Mouse (Mus musculus): Measurements from ENCODE around the gene Mpped2.
A peak's percentile ranks its signal among the peaks of the same experiment; 100 is the strongest.

Mpped2 gene

GRCm38 (mm10) chr2:106692783-106693701, at the start of gene Mpped2:
Gene Mpped2, plus strand, starts transcription at chr2:106693269.
- peak; percentile 81 for DNase-seq (ENCODE audit: low spot score)

- DNase-seq (ENCODE audit: low spot score): no peak
Observed at GRCm38 (mm10) chr2:106644782-106645181, 48.3 kb upstream of the Mpped2 start.

- peak; percentile 84 for DNase-seq (ENCODE audit: low spot score)
Observed at GRCm38 (mm10) chr2:106649686-106650570, 43.1 kb upstream of the Mpped2 start.

GRCm38 (mm10) chr2:106652151-106652550, 40.9 kb upstream of the Mpped2 start:
- DNase-seq (ENCODE audit: low spot score): no peak

- DNase-seq (ENCODE audit: low spot score): no peak
Observed at GRCm38 (mm10) chr2:106652741-106653140, 40.3 kb upstream of the Mpped2 start.

- no peak for DNase-seq (ENCODE audit: low spot score)
Observed at GRCm38 (mm10) chr2:106653261-106653660, 39.8 kb upstream of the Mpped2 start.

- DNase-seq (ENCODE audit: low spot score): no peak
Observed at GRCm38 (mm10) chr2:106655271-106655670, 37.8 kb upstream of the Mpped2 start.

GRCm38 (mm10) chr2:106665271-106665670, 27.8 kb upstream of the Mpped2 start:
- no peak for DNase-seq (ENCODE audit: low spot score)

GRCm38 (mm10) chr2:106674319-106674718, 18.8 kb upstream of the Mpped2 start:
- no peak for DNase-seq (ENCODE audit: low spot score)

- DNase-seq (ENCODE audit: low spot score): no peak
Observed at GRCm38 (mm10) chr2:106677449-106677848, 15.6 kb upstream of the Mpped2 start.

- DNase-seq (ENCODE audit: low spot score): no peak
Observed at GRCm38 (mm10) chr2:106679720-106680455, 13.2 kb upstream of the Mpped2 start.

- no peak for DNase-seq (ENCODE audit: low spot score)
Observed at GRCm38 (mm10) chr2:106683185-106683831, 9.8 kb upstream of the Mpped2 start.

- no peak for DNase-seq (ENCODE audit: low spot score)
Observed at GRCm38 (mm10) chr2:106683832-106684231, 9.2 kb upstream of the Mpped2 start.

GRCm38 (mm10) chr2:106691753-106692363, 1.2 kb upstream of the Mpped2 start:
- DNase-seq (ENCODE audit: low spot score): no peak

- no peak for DNase-seq (ENCODE audit: low spot score)
Observed at GRCm38 (mm10) chr2:106692405-106692782, 675 bp upstream of the Mpped2 start.

GRCm38 (mm10) chr2:106693702-106694566, 865 bp downstream of the Mpped2 start:
- peak; percentile 75 for DNase-seq (ENCODE audit: low spot score)

GRCm38 (mm10) chr2:106694567-106694885, 1.5 kb downstream of the Mpped2 start:
- DNase-seq (ENCODE audit: low spot score): no peak

- peak; percentile 36 for DNase-seq (ENCODE audit: low spot score)
Observed at GRCm38 (mm10) chr2:106694886-106695733, 2.0 kb downstream of the Mpped2 start.

GRCm38 (mm10) chr2:106695734-106696022, 2.6 kb downstream of the Mpped2 start:
- DNase-seq (ENCODE audit: low spot score): no peak

GRCm38 (mm10) chr2:106696372-106696771, 3.3 kb downstream of the Mpped2 start:
- DNase-seq (ENCODE audit: low spot score): no peak
